Mouse (Mus musculus): ENCODE measurements around the gene 3110082I17Rik. TPM values are rescaled to one million over a fixed set of nuclear protein-coding genes. Genes with fewer than 3 reads are reported as not detected.
A peak's percentile ranks its signal among the peaks of the same experiment; 100 is the strongest.

The 3110082I17Rik gene
- polyA plus RNA-seq, 1 experiment from 2014 or later = 26.8 TPM

- H3K4me3 ChIP-seq = no peak overlapping the region
- no peaks in the 10 kb centered on the region for H3K9me3 ChIP-seq (replicated peaks)
- peaks cover under 1% of the 10 kb centered on the region; the same call in 1 of the 2 replicates for H3K36me3 ChIP-seq (ENCODE audit: poor library complexity, severe bottlenecking)
- no peak overlapping the region for H3K9ac ChIP-seq
- 83% methylated on average over 11 of the region's 11 CpGs for WGBS
- peaks cover 5% of the 10 kb centered on the region; the same call in 1 of the 2 replicates for H3K27me3 ChIP-seq
- no peak for ATAC-seq
- H3K4me1 ChIP-seq = peaks cover 30% of the 10 kb centered on the region
- H3K4me2 ChIP-seq = no peak overlapping the region
- no peak overlapping the region for H3K27ac ChIP-seq
These were observed 91.5 kb downstream of the 3110082I17Rik start for GRCm38 (mm10) chr5:139368638-139369320.

GRCm38 (mm10) chr5:139367884-139368458 lies 92.4 kb downstream of the 3110082I17Rik start:
- Histone ChIP-seq H3K4me2 (no peak overlapping the region), H3K9me3 (replicated peaks) (no peaks in the 10 kb centered on the region), H3K4me3 (no peak overlapping the region), H3K27me3 (peaks cover 5% of the 10 kb centered on the region; the same call in 1 of the 2 replicates), H3K36me3 (ENCODE audit: poor library complexity, severe bottlenecking) (peaks cover 5% of the 10 kb centered on the region), H3K4me1 (peaks cover 30% of the 10 kb centered on the region), H3K9ac (no peak overlapping the region), H3K27ac (no peak overlapping the region)
- ATAC-seq = no peak
- 100% methylated on average over 4 of the region's 4 CpGs for WGBS

GRCm38 (mm10) chr5:139366484-139366883 lies 93.8 kb downstream of the 3110082I17Rik start:
- ATAC-seq = no peak
- Histone ChIP-seq H3K4me3 (no peak overlapping the region), H3K27me3 (peaks cover 5% of the 10 kb centered on the region; the same call in 1 of the 2 replicates), H3K36me3 (ENCODE audit: poor library complexity, severe bottlenecking) (peaks cover 12% of the 10 kb centered on the region), H3K9ac (no peak overlapping the region), H3K27ac (no peak overlapping the region), H3K4me2 (no peak overlapping the region), H3K4me1 (peaks cover 21% of the 10 kb centered on the region), H3K9me3 (replicated peaks) (no peaks in the 10 kb centered on the region)
- 83% methylated on average over 11 of the region's 11 CpGs for WGBS

GRCm38 (mm10) chr5:139365827-139366226 lies 94.5 kb downstream of the 3110082I17Rik start:
- H3K9me3 ChIP-seq (replicated peaks) = no peaks in the 10 kb centered on the region

GRCm38 (mm10) chr5:139364911-139365571 lies 95.3 kb downstream of the 3110082I17Rik start:
- Histone ChIP-seq H3K36me3 (ENCODE audit: poor library complexity, severe bottlenecking) (peaks cover 12% of the 10 kb centered on the region), H3K27ac (no peak overlapping the region), H3K9ac (no peak overlapping the region), H3K9me3 (replicated peaks) (no peaks in the 10 kb centered on the region), H3K4me1 (peaks cover 11% of the 10 kb centered on the region; the same call in 1 of the 2 replicates), H3K27me3 (no peaks in the 10 kb centered on the region), H3K4me2 (no peak overlapping the region), H3K4me3 (no peak overlapping the region)
- ATAC-seq = no peak
- WGBS = 47% methylated on average over 5 of the region's 5 CpGs

More at GRCm38 (mm10) chr5:139365827-139366226, 94.5 kb downstream of the 3110082I17Rik start:
- H3K9ac ChIP-seq = no peak overlapping the region
- no peak overlapping the region for H3K4me2 ChIP-seq
- H3K4me1 ChIP-seq = peaks cover 15% of the 10 kb centered on the region
- 80% methylated on average over 1 of the region's 1 CpGs for WGBS
- ATAC-seq = no peak
- no peak overlapping the region for H3K27ac ChIP-seq
- peaks cover 12% of the 10 kb centered on the region for H3K36me3 ChIP-seq (ENCODE audit: poor library complexity, severe bottlenecking)
- peaks cover 5% of the 10 kb centered on the region; the same call in 1 of the 2 replicates for H3K27me3 ChIP-seq
- H3K4me3 ChIP-seq = no peak overlapping the region

GRCm38 (mm10) chr5:139364260-139364910 lies 95.9 kb downstream of the 3110082I17Rik start:
- Histone ChIP-seq H3K27me3 (no peaks in the 10 kb centered on the region), H3K4me2 (no peak overlapping the region), H3K9ac (no peak overlapping the region), H3K36me3 (ENCODE audit: poor library complexity, severe bottlenecking) (peaks cover 12% of the 10 kb centered on the region), H3K9me3 (replicated peaks) (no peaks in the 10 kb centered on the region), H3K4me1 (peaks cover 11% of the 10 kb centered on the region; the same call in 1 of the 2 replicates), H3K4me3 (no peak overlapping the region), H3K27ac (no peak overlapping the region)
- 42% methylated on average over 12 of the region's 12 CpGs for WGBS
- ATAC-seq = peak; percentile 62

GRCm38 (mm10) chr5:139363858-139364257 lies 96.5 kb downstream of the 3110082I17Rik start:
- H3K9me3 ChIP-seq (replicated peaks) = no peaks in the 10 kb centered on the region
- H3K9ac ChIP-seq = no peak overlapping the region
- no peak overlapping the region for H3K4me2 ChIP-seq
- no peak overlapping the region for H3K27ac ChIP-seq
- no peak overlapping the region for H3K4me3 ChIP-seq
- H3K4me1 ChIP-seq = peaks cover 11% of the 10 kb centered on the region; the same call in 1 of the 2 replicates
- 69% methylated on average over 7 of the region's 7 CpGs for WGBS
- no peak for ATAC-seq
- H3K27me3 ChIP-seq = no peaks in the 10 kb centered on the region
- H3K36me3 ChIP-seq (ENCODE audit: poor library complexity, severe bottlenecking) = peaks cover 12% of the 10 kb centered on the region

GRCm38 (mm10) chr5:139359244-139359643 lies 101.1 kb downstream of the 3110082I17Rik start:
- Histone ChIP-seq H3K36me3 (ENCODE audit: poor library complexity, severe bottlenecking) (peaks cover 12% of the 10 kb centered on the region), H3K4me1 (0 out of 2 replicates have a peak, but pooled peaks cover 7% of the 10 kb centered on the region), H3K9ac (no peak overlapping the region), H3K9me3 (replicated peaks) (no peaks in the 10 kb centered on the region), H3K27me3 (no peaks in the 10 kb centered on the region), H3K4me3 (no peak overlapping the region), H3K27ac (no peak overlapping the region), H3K4me2 (no peak overlapping the region)
- WGBS = 89% methylated on average over 5 of the region's 5 CpGs
- no peak for ATAC-seq

- H3K4me1 ChIP-seq = 0 out of 2 replicates have a peak, but pooled peaks cover 6% of the 10 kb centered on the region
- ATAC-seq = 0 out of 2 replicates have a peak, but pooled peaks have one; percentile 24
- no peaks in the 10 kb centered on the region for H3K27me3 ChIP-seq
- WGBS = 74% methylated on average over 2 of the region's 2 CpGs
- H3K9ac ChIP-seq = no peak overlapping the region
- H3K36me3 ChIP-seq (ENCODE audit: poor library complexity, severe bottlenecking) = peaks cover 10% of the 10 kb centered on the region
- H3K27ac ChIP-seq = no peak overlapping the region
- no peaks in the 10 kb centered on the region for H3K9me3 ChIP-seq (replicated peaks)
- H3K4me2 ChIP-seq = no peak overlapping the region
- no peak overlapping the region for H3K4me3 ChIP-seq
These were observed 101.7 kb downstream of the 3110082I17Rik start for GRCm38 (mm10) chr5:139358653-139359052.

- H3K9me3 ChIP-seq (replicated peaks) = no peaks in the 10 kb centered on the region
- H3K36me3 ChIP-seq (ENCODE audit: poor library complexity, severe bottlenecking) = no peaks in the 10 kb centered on the region
- no peak overlapping the region for H3K9ac ChIP-seq
- ATAC-seq = no peak
- WGBS = 41% methylated on average over 19 of the region's 19 CpGs
- H3K4me2 ChIP-seq = no peak overlapping the region
- 0 out of 2 replicates have a peak, but pooled peaks cover 9% of the 10 kb centered on the region for H3K27me3 ChIP-seq
- H3K27ac ChIP-seq = no peak overlapping the region
- H3K4me3 ChIP-seq = no peak overlapping the region
- 0 out of 2 replicates have a peak, but pooled peaks cover 6% of the 10 kb centered on the region for H3K4me1 ChIP-seq
These were observed 105.0 kb downstream of the 3110082I17Rik start for GRCm38 (mm10) chr5:139355235-139355772.

GRCm38 (mm10) chr5:139353946-139354345 lies 106.4 kb downstream of the 3110082I17Rik start:
- no peak for ATAC-seq
- no peaks in the 10 kb centered on the region for H3K36me3 ChIP-seq (ENCODE audit: poor library complexity, severe bottlenecking)
- 87% methylated on average over 11 of the region's 11 CpGs for WGBS
- no peak overlapping the region for H3K27ac ChIP-seq
- no peaks in the 10 kb centered on the region for H3K9me3 ChIP-seq (replicated peaks)
- H3K4me2 ChIP-seq = no peak overlapping the region
- no peak overlapping the region for H3K4me3 ChIP-seq
- no peak overlapping the region for H3K9ac ChIP-seq
- 0 out of 2 replicates have a peak, but pooled peaks cover 6% of the 10 kb centered on the region for H3K4me1 ChIP-seq
- H3K27me3 ChIP-seq = 0 out of 2 replicates have a peak, but pooled peaks cover 9% of the 10 kb centered on the region

Measured in forebrain, embryonic 13.5 days (tissue).